Mouse (Mus musculus): ENCODE measurements around the gene Mier2. TPM values are rescaled to one million over a fixed set of nuclear protein-coding genes. Genes with fewer than 3 reads are reported as not detected.

Mier2 gene
- polyA plus RNA-seq, 1 experiment from 2014 or later: 56.2 TPM

DNA sequence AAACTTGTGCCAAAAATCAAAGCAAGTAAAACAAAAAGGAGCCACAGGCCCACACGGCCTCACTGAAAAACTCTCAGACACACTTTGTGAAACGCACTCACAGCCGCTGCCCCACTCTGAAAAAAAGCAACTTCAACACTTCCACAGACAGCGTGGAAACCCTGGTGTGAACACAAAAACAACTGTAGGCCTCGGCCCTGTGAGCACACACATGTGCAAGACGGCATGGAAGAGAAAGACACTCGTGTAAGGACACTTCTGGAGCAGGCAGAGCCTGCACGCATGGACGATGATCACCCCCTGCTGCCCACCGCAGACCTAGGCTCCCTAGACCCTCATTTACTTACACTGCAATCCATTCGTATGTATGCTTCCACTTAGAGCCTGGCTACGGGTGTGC is 9.1 kb downstream of the Mier2 start:
- WGBS: 88% methylated on average over 12 of the region's 12 CpGs
- no peak overlapping the region for H3K4me2 ChIP-seq (replicated peaks; ENCODE audit: low read depth, low read length)
- ATAC-seq (ENCODE audit: low FRiP score, low TSS enrichment): no peak

DNA sequence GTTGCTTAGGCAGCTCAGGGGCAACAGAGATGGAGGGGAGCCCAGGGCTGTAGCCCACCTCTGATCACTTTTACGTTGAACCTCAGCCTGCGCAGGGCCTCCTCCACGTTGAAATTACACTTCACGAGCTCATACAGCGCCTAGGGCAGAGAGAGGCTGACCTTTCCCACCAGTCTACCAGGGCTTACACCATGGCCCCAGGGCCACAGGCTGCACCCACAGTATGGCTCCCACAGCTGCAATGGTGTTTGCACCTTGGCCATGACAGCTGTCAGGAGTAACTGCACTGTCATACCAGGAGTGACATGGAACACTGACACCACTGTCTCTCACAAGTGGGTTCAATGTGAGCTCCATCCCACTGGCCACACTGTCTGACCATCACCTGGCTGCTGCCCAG is 10.4 kb downstream of the Mier2 start:
- WGBS: 90% methylated on average over 5 of the region's 5 CpGs

More for the DNA sequence above, 9.1 kb downstream of the Mier2 start:
- H3K9me3 ChIP-seq (ENCODE audit: low read length): no peaks in the 10 kb centered on the region
- H3K27me3 ChIP-seq (ENCODE audit: insufficient read depth, low read length): no peaks in the 10 kb centered on the region
- H3K36me3 ChIP-seq (ENCODE audit: insufficient read depth, low read length): peaks cover 82% of the 10 kb centered on the region
- no peaks in the 10 kb centered on the region for H3K4me1 ChIP-seq (ENCODE audit: insufficient read depth, low read length)
- no peak overlapping the region for H3K27ac ChIP-seq (ENCODE audit: low read length)
- H3K9ac ChIP-seq (replicated peaks; ENCODE audit: low read length): no peak overlapping the region
- H3K4me3 ChIP-seq (ENCODE audit: low read length): no peak overlapping the region

DNA sequence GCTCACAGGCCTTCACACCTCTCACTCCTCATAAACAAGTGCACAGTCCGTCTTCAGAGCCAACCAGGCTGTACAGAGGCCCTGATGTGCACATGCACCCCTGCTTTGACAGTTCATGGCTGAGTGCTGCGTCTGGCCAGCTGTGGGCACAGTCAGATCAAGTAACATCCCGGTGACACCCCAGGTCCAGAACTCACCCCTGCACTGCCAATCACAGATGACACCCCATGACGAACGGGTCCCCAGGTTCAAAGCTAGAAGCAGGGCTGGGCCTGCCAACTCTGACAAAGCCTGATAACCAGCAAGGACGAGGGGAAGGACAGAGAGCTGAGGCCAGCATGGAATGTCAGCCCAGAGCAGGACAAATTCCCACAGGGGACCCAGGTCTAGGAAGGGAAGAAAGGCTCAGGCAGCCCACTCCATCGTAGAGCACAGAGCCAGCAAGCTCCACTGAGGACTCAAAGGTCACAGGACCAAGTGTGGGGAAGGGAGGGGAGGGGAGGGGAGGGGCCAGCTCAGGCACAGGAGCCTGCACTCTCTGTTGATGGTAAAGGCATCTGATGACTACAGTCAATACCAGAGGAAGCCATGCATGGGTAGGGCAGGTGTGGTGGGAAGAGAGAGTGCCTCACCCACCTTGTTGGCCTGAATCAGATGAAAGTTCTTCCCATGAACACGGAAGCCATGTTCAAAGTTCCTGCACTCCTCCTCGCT is 11.0 kb downstream of the Mier2 start:
- no peak overlapping the region for H3K4me3 ChIP-seq (ENCODE audit: low read length)
- H3K36me3 ChIP-seq (ENCODE audit: insufficient read depth, low read length): peaks cover 92% of the 10 kb centered on the region
- WGBS: 74% methylated on average over 9 of the region's 9 CpGs
- ATAC-seq (ENCODE audit: low FRiP score, low TSS enrichment): no peak
- H3K4me1 ChIP-seq (ENCODE audit: insufficient read depth, low read length): no peaks in the 10 kb centered on the region
- no peak overlapping the region for H3K27ac ChIP-seq (ENCODE audit: low read length)
- no peaks in the 10 kb centered on the region for H3K27me3 ChIP-seq (ENCODE audit: insufficient read depth, low read length)
- no peak overlapping the region for H3K9ac ChIP-seq (replicated peaks; ENCODE audit: low read length)
- no peak overlapping the region for H3K4me2 ChIP-seq (replicated peaks; ENCODE audit: low read depth, low read length)
- H3K9me3 ChIP-seq (ENCODE audit: low read length): no peaks in the 10 kb centered on the region

More for the DNA sequence above, 10.4 kb downstream of the Mier2 start:
- Histone ChIP-seq H3K4me2 (replicated peaks; ENCODE audit: low read depth, low read length) (no peak overlapping the region), H3K9me3 (ENCODE audit: low read length) (no peaks in the 10 kb centered on the region), H3K9ac (replicated peaks; ENCODE audit: low read length) (no peak overlapping the region), H3K36me3 (ENCODE audit: insufficient read depth, low read length) (peaks cover 92% of the 10 kb centered on the region), H3K4me1 (ENCODE audit: insufficient read depth, low read length) (no peaks in the 10 kb centered on the region), H3K27me3 (ENCODE audit: insufficient read depth, low read length) (no peaks in the 10 kb centered on the region), H3K27ac (ENCODE audit: low read length) (no peak overlapping the region), H3K4me3 (ENCODE audit: low read length) (no peak overlapping the region)
- no peak for ATAC-seq (ENCODE audit: low FRiP score, low TSS enrichment)

DNA sequence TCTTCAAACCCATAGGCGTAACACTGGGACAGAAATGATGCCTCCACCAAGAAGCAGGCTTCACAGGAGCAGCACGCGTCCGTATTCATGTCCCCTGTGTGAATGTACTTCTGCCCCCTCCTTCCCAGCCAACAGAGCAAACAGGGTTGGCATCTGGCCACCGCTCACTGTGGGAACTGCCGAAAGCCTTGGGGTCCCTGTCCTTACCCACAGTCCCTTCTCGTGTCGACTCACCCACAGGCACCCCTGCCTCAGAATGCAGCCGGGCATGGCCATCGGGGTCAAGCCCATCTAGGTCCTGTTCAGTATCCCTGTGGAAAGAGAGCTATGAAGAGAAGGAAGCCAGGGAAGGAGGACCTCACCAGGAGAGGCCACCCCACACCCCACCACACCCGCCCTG is 12.8 kb downstream of the Mier2 start:
- H3K4me2 ChIP-seq (replicated peaks; ENCODE audit: low read depth, low read length): no peak overlapping the region
- H3K9ac ChIP-seq (replicated peaks; ENCODE audit: low read length): no peak overlapping the region
- H3K4me1 ChIP-seq (ENCODE audit: insufficient read depth, low read length): 0 out of 2 replicates have a peak, but pooled peaks cover 3% of the 10 kb centered on the region
- H3K4me3 ChIP-seq (ENCODE audit: low read length): no peak overlapping the region
- H3K9me3 ChIP-seq (ENCODE audit: low read length): no peaks in the 10 kb centered on the region
- H3K36me3 ChIP-seq (ENCODE audit: insufficient read depth, low read length): peaks cover 78% of the 10 kb centered on the region
- no peak overlapping the region for H3K27ac ChIP-seq (ENCODE audit: low read length)
- WGBS: 93% methylated on average over 11 of the region's 11 CpGs
- no peak for ATAC-seq (ENCODE audit: low FRiP score, low TSS enrichment)
- no peaks in the 10 kb centered on the region for H3K27me3 ChIP-seq (ENCODE audit: insufficient read depth, low read length)

DNA sequence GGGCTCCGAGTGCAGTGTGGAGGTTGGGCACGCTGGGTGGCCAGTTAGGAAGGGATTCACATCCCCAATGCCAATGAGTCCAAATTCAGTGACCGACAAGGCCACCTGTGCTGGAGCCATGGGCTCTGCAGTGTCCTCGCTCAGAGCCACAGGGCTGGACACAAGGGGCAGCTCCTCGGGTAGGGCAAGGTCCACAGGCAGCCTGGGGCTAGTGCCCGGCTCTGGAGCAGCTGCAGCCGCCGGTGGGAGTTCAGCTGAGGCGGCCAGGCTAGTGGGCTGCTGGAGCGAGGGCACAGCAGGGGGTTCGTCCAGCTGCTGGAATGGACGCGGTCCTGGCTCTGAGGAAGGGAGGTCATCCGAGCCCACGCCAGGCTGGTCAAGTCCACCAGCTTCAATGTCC is 13.5 kb downstream of the Mier2 start:
- H3K36me3 ChIP-seq (ENCODE audit: insufficient read depth, low read length): peaks cover 71% of the 10 kb centered on the region
- 0 out of 2 replicates have a peak, but pooled peaks cover 3% of the 10 kb centered on the region for H3K4me1 ChIP-seq (ENCODE audit: insufficient read depth, low read length)
- no peak overlapping the region for H3K4me2 ChIP-seq (replicated peaks; ENCODE audit: low read depth, low read length)
- H3K9me3 ChIP-seq (ENCODE audit: low read length): no peaks in the 10 kb centered on the region
- no peak overlapping the region for H3K4me3 ChIP-seq (ENCODE audit: low read length)
- no peak overlapping the region for H3K27ac ChIP-seq (ENCODE audit: low read length)
- no peak for ATAC-seq (ENCODE audit: low FRiP score, low TSS enrichment)
- no peaks in the 10 kb centered on the region for H3K27me3 ChIP-seq (ENCODE audit: insufficient read depth, low read length)
- 79% methylated on average over 14 of the region's 15 CpGs for WGBS
- no peak overlapping the region for H3K9ac ChIP-seq (replicated peaks; ENCODE audit: low read length)

DNA sequence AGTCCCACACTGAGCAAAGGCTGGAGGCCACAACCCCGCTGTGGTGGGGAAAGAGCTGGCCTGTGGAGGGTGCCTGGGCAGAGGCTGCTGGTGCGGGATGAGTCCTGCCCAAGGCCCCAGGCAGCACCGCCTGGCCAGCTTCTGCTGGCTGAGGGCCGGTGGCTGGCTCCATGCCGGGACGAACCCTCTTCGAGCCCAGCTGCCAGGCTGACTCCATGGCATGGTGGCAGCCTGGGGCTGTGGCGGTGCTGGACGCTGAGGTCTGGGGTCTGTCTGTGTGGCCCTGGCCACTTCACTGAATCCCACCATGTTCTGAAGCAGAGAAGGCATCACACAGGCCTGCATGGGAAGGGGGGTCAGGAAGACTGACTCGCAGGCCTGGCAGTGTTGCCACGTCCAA is 14.3 kb downstream of the Mier2 start:
- WGBS: 97% methylated on average over 11 of the region's 11 CpGs
- H3K9me3 ChIP-seq (ENCODE audit: low read length): no peaks in the 10 kb centered on the region
- H3K27me3 ChIP-seq (ENCODE audit: insufficient read depth, low read length): no peaks in the 10 kb centered on the region
- ATAC-seq (ENCODE audit: low FRiP score, low TSS enrichment): no peak
- 0 out of 2 replicates have a peak, but pooled peaks cover 3% of the 10 kb centered on the region for H3K4me1 ChIP-seq (ENCODE audit: insufficient read depth, low read length)
- H3K9ac ChIP-seq (replicated peaks; ENCODE audit: low read length): no peak overlapping the region
- H3K4me2 ChIP-seq (replicated peaks; ENCODE audit: low read depth, low read length): no peak overlapping the region
- no peak overlapping the region for H3K27ac ChIP-seq (ENCODE audit: low read length)
- H3K36me3 ChIP-seq (ENCODE audit: insufficient read depth, low read length): peaks cover 64% of the 10 kb centered on the region
- no peak overlapping the region for H3K4me3 ChIP-seq (ENCODE audit: low read length)

DNA sequence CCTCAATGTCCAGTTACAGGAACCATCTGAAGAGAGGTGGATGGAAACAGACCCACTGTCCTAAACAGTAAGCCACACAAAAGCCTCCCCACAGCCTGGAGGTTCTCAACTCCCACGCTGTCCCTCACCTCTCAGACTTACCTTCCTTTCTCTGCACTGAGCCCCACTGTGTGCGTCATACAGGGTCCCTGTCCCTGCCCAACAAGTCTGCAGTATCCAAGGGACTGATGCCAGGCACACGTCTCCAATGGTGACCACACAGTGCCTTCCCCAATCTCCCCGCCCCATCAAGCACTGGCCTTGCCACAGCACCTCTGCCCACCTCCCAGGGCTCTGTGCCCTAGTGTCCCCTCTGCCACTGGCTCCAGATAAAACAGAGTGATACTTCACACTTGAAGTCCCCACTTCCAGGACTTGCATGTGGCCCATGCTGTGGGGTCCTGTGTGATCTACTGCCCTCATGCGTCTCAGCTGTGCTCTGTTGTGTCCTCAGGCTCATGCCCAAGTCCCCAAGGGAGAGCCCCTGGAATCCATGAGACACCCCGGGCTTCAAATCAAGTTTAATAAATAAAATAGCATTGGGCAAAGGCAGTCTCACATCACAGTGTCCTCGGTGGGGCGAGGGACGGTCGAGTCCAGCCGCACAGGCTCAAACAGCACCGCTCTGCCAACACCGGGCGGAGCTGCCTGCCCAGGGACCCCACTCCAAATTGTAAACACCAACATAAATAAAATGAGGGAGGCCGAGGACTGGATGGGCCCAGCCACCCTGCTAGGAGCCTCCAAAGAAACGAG is 15.1 kb downstream of the Mier2 start:
- Histone ChIP-seq H3K9ac (replicated peaks; ENCODE audit: low read length) (no peak overlapping the region), H3K36me3 (ENCODE audit: insufficient read depth, low read length) (peaks cover 56% of the 10 kb centered on the region), H3K4me2 (replicated peaks; ENCODE audit: low read depth, low read length) (no peak overlapping the region), H3K27ac (ENCODE audit: low read length) (no peak overlapping the region), H3K27me3 (ENCODE audit: insufficient read depth, low read length) (no peaks in the 10 kb centered on the region), H3K9me3 (ENCODE audit: low read length) (no peaks in the 10 kb centered on the region), H3K4me1 (ENCODE audit: insufficient read depth, low read length) (0 out of 2 replicates have a peak, but pooled peaks cover 3% of the 10 kb centered on the region), H3K4me3 (ENCODE audit: low read length) (no peak overlapping the region)
- ATAC-seq (ENCODE audit: low FRiP score, low TSS enrichment): no peak
- WGBS: 88% methylated on average over 16 of the region's 16 CpGs

DNA sequence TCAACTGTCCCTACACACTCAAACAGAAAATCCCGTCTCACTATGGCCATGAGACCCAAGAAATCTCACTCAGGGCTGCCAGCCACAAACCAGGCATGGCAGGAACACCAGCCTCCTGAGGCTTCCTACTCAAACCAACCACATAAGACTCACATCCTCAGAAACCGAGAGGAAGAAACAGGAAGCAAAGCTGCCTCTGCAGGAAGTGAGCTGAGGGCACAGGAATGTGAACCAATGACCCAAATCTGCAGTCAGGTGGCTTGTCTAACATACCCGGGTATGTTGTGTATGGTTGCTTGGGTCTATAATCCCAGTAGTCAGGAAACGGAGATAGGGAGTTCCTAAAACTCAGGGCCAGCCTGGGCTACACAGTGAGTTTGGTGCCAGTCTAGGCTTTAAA is 16.1 kb downstream of the Mier2 start:
- peaks cover 48% of the 10 kb centered on the region for H3K36me3 ChIP-seq (ENCODE audit: insufficient read depth, low read length)

DNA sequence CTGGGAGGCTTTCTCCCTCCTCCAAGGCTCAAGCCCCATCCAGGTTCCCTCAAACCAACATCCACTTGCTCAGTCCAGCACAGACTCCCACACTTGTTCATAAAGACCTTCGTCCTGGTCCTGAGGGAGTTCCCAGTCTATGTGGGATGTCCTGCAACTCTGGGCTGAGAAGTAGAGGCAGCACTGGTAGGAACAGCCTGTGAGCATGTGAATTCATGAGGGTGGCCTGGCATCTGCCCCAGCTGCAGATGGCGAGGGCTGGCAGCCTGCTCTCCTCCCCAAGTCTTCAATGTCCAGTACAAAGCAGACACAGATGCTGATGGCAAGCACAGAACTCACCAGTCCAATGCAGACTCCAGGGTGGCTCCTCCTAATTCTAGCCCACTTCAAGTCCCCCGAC is 16.7 kb downstream of the Mier2 start:
- H3K9me3 ChIP-seq (ENCODE audit: low read length): no peaks in the 10 kb centered on the region
- no peak overlapping the region for H3K9ac ChIP-seq (replicated peaks; ENCODE audit: low read length)
- H3K4me2 ChIP-seq (replicated peaks; ENCODE audit: low read depth, low read length): no peak overlapping the region
- no peak for ATAC-seq (ENCODE audit: low FRiP score, low TSS enrichment)
- WGBS: 85% methylated on average over 3 of the region's 3 CpGs
- H3K4me3 ChIP-seq (ENCODE audit: low read length): no peak overlapping the region
- peaks cover 43% of the 10 kb centered on the region for H3K36me3 ChIP-seq (ENCODE audit: insufficient read depth, low read length)
- H3K4me1 ChIP-seq (ENCODE audit: insufficient read depth, low read length): peaks cover 6% of the 10 kb centered on the region; the same call in 1 of the 2 replicates
- H3K27me3 ChIP-seq (ENCODE audit: insufficient read depth, low read length): no peaks in the 10 kb centered on the region
- H3K27ac ChIP-seq (ENCODE audit: low read length): no peak overlapping the region

More for the DNA sequence above, 16.1 kb downstream of the Mier2 start:
- Histone ChIP-seq H3K4me3 (ENCODE audit: low read length) (no peak overlapping the region), H3K9me3 (ENCODE audit: low read length) (no peaks in the 10 kb centered on the region), H3K4me2 (replicated peaks; ENCODE audit: low read depth, low read length) (no peak overlapping the region), H3K27ac (ENCODE audit: low read length) (no peak overlapping the region), H3K9ac (replicated peaks; ENCODE audit: low read length) (no peak overlapping the region), H3K27me3 (ENCODE audit: insufficient read depth, low read length) (no peaks in the 10 kb centered on the region), H3K4me1 (ENCODE audit: insufficient read depth, low read length) (peaks cover 5% of the 10 kb centered on the region; the same call in 1 of the 2 replicates)
- ATAC-seq (ENCODE audit: low FRiP score, low TSS enrichment): no peak
- 54% methylated on average over 4 of the region's 4 CpGs for WGBS

DNA sequence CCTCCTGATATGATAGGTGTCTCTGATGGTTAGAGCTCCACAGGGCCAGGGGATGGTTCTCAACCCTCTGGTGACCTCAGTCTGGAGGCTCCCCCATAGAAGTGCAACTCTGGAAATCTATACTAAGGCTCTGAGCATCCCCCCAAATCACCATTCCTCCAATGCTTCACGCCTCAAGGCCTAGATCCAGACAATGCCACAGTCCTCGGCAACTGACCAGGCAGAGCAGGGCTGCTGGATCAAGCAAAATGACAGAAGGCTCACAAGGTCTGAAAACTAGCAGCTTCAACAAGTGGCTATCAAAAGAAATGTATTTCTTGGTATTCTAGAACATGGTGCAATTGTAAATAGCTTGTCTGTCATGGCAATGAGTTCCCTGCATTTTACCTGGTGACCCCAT is 17.2 kb downstream of the Mier2 start:
- peaks cover 37% of the 10 kb centered on the region for H3K36me3 ChIP-seq (ENCODE audit: insufficient read depth, low read length)
- no peak overlapping the region for H3K9ac ChIP-seq (replicated peaks; ENCODE audit: low read length)
- 91% methylated on average over 2 of the region's 2 CpGs for WGBS
- no peak for ATAC-seq (ENCODE audit: low FRiP score, low TSS enrichment)
- peaks cover 8% of the 10 kb centered on the region; the same call in 1 of the 2 replicates for H3K4me1 ChIP-seq (ENCODE audit: insufficient read depth, low read length)
- H3K4me3 ChIP-seq (ENCODE audit: low read length): no peak overlapping the region
- H3K4me2 ChIP-seq (replicated peaks; ENCODE audit: low read depth, low read length): no peak overlapping the region
- H3K27ac ChIP-seq (ENCODE audit: low read length): no peak overlapping the region
- H3K27me3 ChIP-seq (ENCODE audit: insufficient read depth, low read length): no peaks in the 10 kb centered on the region
- H3K9me3 ChIP-seq (ENCODE audit: low read length): no peaks in the 10 kb centered on the region

All from kidney, embryonic 16.5 days (tissue).